Mouse (Mus musculus) hindbrain, postnatal 0 days (tissue): ENCODE measurements around the gene Tuba3a. TPM values are rescaled to one million over a fixed set of nuclear protein-coding genes. Genes with fewer than 3 reads are reported as not detected.

Experiments used
- ATAC-seq: fragments of 200-750 bp; cut with Nextera tagmentation; 2 replicates; pipeline ENCODE4 v1.8.0; 2017; ENCODE audit warnings: mild to moderate bottlenecking, moderate TSS enrichment, moderate library complexity
- DNase-seq: peaks from one replicate; pipeline ENCODE4 v3.0.0-alpha.2; 2015; ENCODE audit warnings: low spot score
- H3K27ac ChIP-seq: fragments of 300-500 bp; sonication (generic); 2 replicates; pipeline ENCODE4 v1.5.1; 2014; ENCODE audit warnings: mild to moderate bottlenecking
- H3K27me3 ChIP-seq: fragments of 300-500 bp; sonication (generic); 2 replicates; pipeline ENCODE4 v1.6.1; 2014; ENCODE audit warnings: low read length, mixed read lengths; ENCODE audit not compliant: insufficient read depth
- H3K36me3 ChIP-seq: fragments of 300-500 bp; sonication (generic); 2 replicates; pipeline ENCODE4 v1.6.1; 2014; ENCODE audit warnings: low read length, mixed read lengths; ENCODE audit not compliant: insufficient read depth
- H3K4me1 ChIP-seq: fragments of 300-500 bp; sonication (generic); 2 replicates; pipeline ENCODE4 v1.6.1; 2014; ENCODE audit warnings: antibody characterized with exemption, low read length, mixed read lengths; ENCODE audit not compliant: insufficient read depth
- H3K4me2 ChIP-seq: fragments of 300-500 bp; sonication (generic); 2 replicates; pipeline ENCODE4 v1.6.1; 2014; ENCODE audit warnings: low read depth, mild to moderate bottlenecking, low read length, moderate library complexity, mixed read lengths
- H3K4me3 ChIP-seq: fragments of 300-500 bp; sonication (generic); 2 replicates; pipeline ENCODE4 v1.5.1; 2014; ENCODE audit warnings: low read length
- H3K9ac ChIP-seq: fragments of 300-500 bp; sonication (generic); replicated peaks from 2 replicates; pipeline ENCODE4 v1.6.1; 2014; ENCODE audit warnings: mild to moderate bottlenecking, low read length, moderate library complexity, mixed read lengths
- H3K9me3 ChIP-seq: fragments of 300-500 bp; sonication (generic); 2 replicates; pipeline ENCODE4 v1.6.1; 2016; ENCODE audit warnings: low read length, mixed read lengths
- CTCF ChIP-seq: IDR thresholded peaks from 2 replicates; pipeline ENCODE4 v1.5.1; 2016; ENCODE audit warnings: antibody characterized with exemption, control low read depth, low read depth
- WGBS: fragments of 180-500 bp; shearing (Covaris S2); extraction: QIAGEN DNeasy Blood & Tissue Kit; methylation state at CpG from one replicate; pipeline ENCODE4 v1.1.7; 2014; 5-methylcytosine and 5-hydroxymethylcytosine counted together
- polyA plus RNA-seq: library from polyadenylated mRNA; unstranded; fragments of >200 nt; fragmentation: Nextera tagmentation; extraction: Ambion mirVana; gene quantifications from 2 replicates; pipeline ENCODE4 v1.2.1, GENCODE M21; 2015
- total RNA-seq: library from RNA; depleted of rRNA; stranded (reverse); fragments of >200 nt; gene quantifications from 2 replicates; pipeline ENCODE4 v1.2.3, GENCODE M21; 2014

Tuba3a gene
- total and polyA plus RNA-seq, 2 experiments from 2014 or later = not detected

- 76% methylated on average over 6 of the region's 6 CpGs for WGBS
- H3K4me2 ChIP-seq = no peak overlapping the region
- DNase-seq (no peak), ATAC-seq (no peak)
- no peak overlapping the region for H3K9ac ChIP-seq
- no peak overlapping the region for H3K4me3 ChIP-seq
- H3K36me3 ChIP-seq = no peaks in the 10 kb centered on the region
- no peak overlapping the region for H3K27ac ChIP-seq
- no peaks in the 10 kb centered on the region for H3K9me3 ChIP-seq
- H3K4me1 ChIP-seq = peaks cover 3% of the 10 kb centered on the region; the same call in 1 of the 2 replicates
- peaks cover 21% of the 10 kb centered on the region; the same call in 1 of the 2 replicates for H3K27me3 ChIP-seq
- no peak for TF ChIP-seq CTCF
Observed at GRCm38 (mm10) chr6:125323547-125323946, 37.7 kb upstream of the Tuba3a start.

- ATAC-seq (no peak), DNase-seq (peak; percentile 18)
- Histone ChIP-seq H3K27me3 (peaks cover 21% of the 10 kb centered on the region; the same call in 1 of the 2 replicates), H3K36me3 (no peaks in the 10 kb centered on the region), H3K9ac (no peak overlapping the region), H3K4me2 (no peak overlapping the region), H3K4me3 (no peak overlapping the region), H3K27ac (no peak overlapping the region), H3K9me3 (no peaks in the 10 kb centered on the region), H3K4me1 (peaks cover 3% of the 10 kb centered on the region; the same call in 1 of the 2 replicates)
- 39% methylated on average over 13 of the region's 13 CpGs for WGBS
- no peak for TF ChIP-seq CTCF
Observed at GRCm38 (mm10) chr6:125322794-125323193, 37.0 kb upstream of the Tuba3a start.

- no peak for TF ChIP-seq CTCF
- Histone ChIP-seq H3K4me1 (peaks cover 3% of the 10 kb centered on the region; the same call in 1 of the 2 replicates), H3K4me3 (no peak overlapping the region), H3K27ac (no peak overlapping the region), H3K9me3 (no peaks in the 10 kb centered on the region), H3K9ac (no peak overlapping the region; the same call in 1 of the 2 replicates), H3K27me3 (peaks cover 21% of the 10 kb centered on the region; the same call in 1 of the 2 replicates), H3K36me3 (no peaks in the 10 kb centered on the region), H3K4me2 (no peak overlapping the region)
- ATAC-seq (no peak), DNase-seq (no peak)
- WGBS = 12% methylated on average over 26 of the region's 26 CpGs
Observed at GRCm38 (mm10) chr6:125321114-125321855, 35.4 kb upstream of the Tuba3a start.

- H3K27ac ChIP-seq = no peak within 1 kb of the TSS
- 83% methylated on average over 1 of the region's 1 CpGs for WGBS
- peaks cover 21% of the 10 kb centered on the region; the same call in 1 of the 2 replicates for H3K27me3 ChIP-seq
Observed at GRCm38 (mm10) chr6:125320323-125320722, 34.5 kb upstream of the Tuba3a start, which contains the start of gene Scnn1a. Gene Scnn1a, plus strand, starts transcription at chr6:125320659.

GRCm38 (mm10) chr6:125319919-125320296 lies 34.1 kb upstream of the Tuba3a start:
- Histone ChIP-seq H3K9ac (no peak overlapping the region), H3K4me3 (no peak overlapping the region), H3K4me1 (peaks cover 3% of the 10 kb centered on the region; the same call in 1 of the 2 replicates), H3K27me3 (peaks cover 21% of the 10 kb centered on the region; the same call in 1 of the 2 replicates), H3K9me3 (no peaks in the 10 kb centered on the region), H3K36me3 (no peaks in the 10 kb centered on the region), H3K27ac (no peak overlapping the region), H3K4me2 (no peak overlapping the region)
- no peak for TF ChIP-seq CTCF
- DNase-seq = no peak
- ATAC-seq = no peak

More at GRCm38 (mm10) chr6:125320323-125320722, 34.5 kb upstream of the Tuba3a start, which contains the start of gene Scnn1a:
- ATAC-seq (no peak), DNase-seq (no peak)
- H3K9me3 ChIP-seq = no peaks in the 10 kb centered on the region
- H3K9ac ChIP-seq = no peak within 1 kb of the TSS; the same call in 1 of the 2 replicates
- H3K4me2 ChIP-seq = no peak within 1 kb of the TSS
- TF ChIP-seq CTCF = no peak
- H3K36me3 ChIP-seq = no peaks in the 10 kb centered on the region
- peaks cover 3% of the 10 kb centered on the region; the same call in 1 of the 2 replicates for H3K4me1 ChIP-seq
- no peak within 1 kb of the TSS for H3K4me3 ChIP-seq

GRCm38 (mm10) chr6:125318981-125319918 lies 33.4 kb upstream of the Tuba3a start:
- no peak for TF ChIP-seq CTCF
- Histone ChIP-seq H3K9ac (no peak overlapping the region), H3K9me3 (no peaks in the 10 kb centered on the region), H3K4me3 (no peak overlapping the region), H3K27me3 (peaks cover 21% of the 10 kb centered on the region; the same call in 1 of the 2 replicates), H3K4me2 (no peak overlapping the region), H3K4me1 (peaks cover 6% of the 10 kb centered on the region; the same call in 1 of the 2 replicates), H3K27ac (no peak overlapping the region), H3K36me3 (no peaks in the 10 kb centered on the region)
- WGBS = 68% methylated on average over 15 of the region's 15 CpGs
- ATAC-seq (no peak), DNase-seq (no peak)
